Mouse (Mus musculus) heart, adult 2 months (tissue): ENCODE data around the gene Timm9. TPM values are rescaled to one million over a fixed set of nuclear protein-coding genes. Genes with fewer than 3 reads are reported as not detected.
A peak's percentile ranks its signal among the peaks of the same experiment; 100 is the strongest.
"Not testable (repeated sequence)": the region's sequence is repeated elsewhere in the genome, so short reads cannot be mapped to it uniquely, and the experiment has no call there.

ENCODE experiments used
- DNase-seq, 2 experiments: peaks; one replicate each; pipeline ENCODE4 v3.0.0; 2021
- H3K27ac ChIP-seq: fragments of 200-600 bp; 2 replicates; pipeline ENCODE4 v1.8.1; 2022
- H3K27me3 ChIP-seq: fragments of 200-500 bp; 2 replicates; pipeline ENCODE4 v1.6.1; 2012; ENCODE audit warnings: mild to moderate bottlenecking, low read length, inconsistent platforms, mixed read lengths; ENCODE audit not compliant: control insufficient read depth, insufficient read depth
- H3K36me3 ChIP-seq: fragments of 200-500 bp; 2 replicates; pipeline ENCODE4 v1.6.1; 2012; ENCODE audit warnings: low read length, inconsistent platforms; ENCODE audit not compliant: control insufficient read depth, insufficient read depth
- H3K4me1 ChIP-seq: fragments of 200-500 bp; 2 replicates; pipeline ENCODE4 v1.6.1; 2011; ENCODE audit warnings: low read length; ENCODE audit not compliant: control insufficient read depth, insufficient read depth
- H3K4me3 ChIP-seq: fragments of 200-600 bp; 2 replicates; pipeline ENCODE4 v1.8.1; 2022
- H3K79me2 ChIP-seq: fragments of 200-500 bp; replicated peaks from 2 replicates; pipeline ENCODE4 v1.6.1; 2012; ENCODE audit warnings: mild to moderate bottlenecking, inconsistent platforms, low read length, moderate library complexity, mixed read lengths; ENCODE audit not compliant: control insufficient read depth, insufficient read depth
- H3K9ac ChIP-seq: fragments of 200-500 bp; 2 replicates; pipeline ENCODE4 v1.6.1; 2012; ENCODE audit warnings: low read depth, mild to moderate bottlenecking, control low read depth, inconsistent platforms, low read length, mixed read lengths
- CTCF ChIP-seq: fragments of 200-600 bp; IDR thresholded peaks from 2 replicates; pipeline ENCODE4 v1.8.1; 2022; ENCODE audit warnings: antibody characterized with exemption, mild to moderate bottlenecking, moderate library complexity
- EP300 ChIP-seq: fragments of 200-500 bp; IDR thresholded peaks from 2 replicates; pipeline ENCODE4 v1.6.1; 2011; ENCODE audit warnings: low read depth, low read length, control low read depth; ENCODE audit not compliant: insufficient read depth
- POLR2A ChIP-seq: fragments of 200-500 bp; IDR thresholded peaks from 2 replicates; pipeline ENCODE4 v1.6.1; 2011; ENCODE audit warnings: mild to moderate bottlenecking, low read depth, low read length, control low read depth; ENCODE audit not compliant: insufficient read depth
- WGBS: fragments of 180-500 bp; shearing (Covaris S2); methylation state at CpG from one replicate; pipeline ENCODE4 v1.1.7; 2018; 5-methylcytosine and 5-hydroxymethylcytosine counted together
- intact Hi-C: fragments of 180-260 bp; cut with DNase I; formaldehyde crosslinking; loops from one replicate; pipeline ENCODE4 v1.15.1; 2025
- polyA plus RNA-seq: library from polyadenylated mRNA; depleted of rRNA; stranded (reverse); fragments of >200 nt; gene quantifications from 2 replicates; pipeline ENCODE4 v1.2.3, GENCODE M21; 2012
- total RNA-seq, 2 experiments: library from RNA; stranded (reverse); gene quantifications; 2 replicates each; pipeline ENCODE4 v1.2.3; 2021

Gene Timm9
- total and polyA plus RNA-seq, 3 experiments = 12.1 to 32.3 (median 27.4) TPM

DNA sequence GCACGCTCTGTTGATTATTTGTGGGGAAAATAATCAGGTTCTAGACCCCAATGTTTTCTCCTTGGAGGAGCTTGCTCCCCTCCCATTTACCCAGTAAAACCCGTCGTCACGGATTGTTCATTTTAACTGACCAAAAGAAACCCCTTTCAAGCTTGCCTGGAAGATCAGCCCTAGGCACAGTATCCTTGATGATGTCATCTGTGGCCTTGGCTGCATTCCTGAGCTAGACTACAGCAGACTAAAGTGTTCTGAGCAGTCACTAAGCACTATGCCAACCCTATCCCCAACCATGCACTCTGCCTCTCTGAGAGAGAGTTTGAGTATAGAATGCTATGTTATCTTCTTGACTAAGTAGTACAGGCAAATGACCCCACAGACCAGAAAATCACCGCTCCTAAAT, 20.1 kb downstream of the Timm9 start:
- Histone ChIP-seq H3K79me2 (no peaks in the 10 kb centered on the region), H3K4me3 (no peak overlapping the region), H3K27ac (no peak overlapping the region), H3K4me1 (peaks cover 5% of the 10 kb centered on the region; the same call in 1 of the 2 replicates), H3K9ac (no peak overlapping the region), H3K36me3 (no peaks in the 10 kb centered on the region), H3K27me3 (no peaks in the 10 kb centered on the region)
- no peak for DNase-seq
- 69% methylated on average over 5 of the region's 5 CpGs for WGBS
- TF ChIP-seq POLR2A (no peak), EP300 (no peak), CTCF (no peak)
- intact Hi-C loops = no loop called here

GRCm38 (mm10) chr12:71113675-71114288, 22.7 kb downstream of the Timm9 start:
- Histone ChIP-seq H3K4me1 (peaks cover 5% of the 10 kb centered on the region; the same call in 1 of the 2 replicates), H3K27ac (no peak overlapping the region), H3K9ac (no peak overlapping the region), H3K79me2 (no peaks in the 10 kb centered on the region), H3K36me3 (no peaks in the 10 kb centered on the region), H3K27me3 (no peaks in the 10 kb centered on the region), H3K4me3 (no peak overlapping the region)
- DNase-seq = peak in 1 of 2 experiments; percentile 63
- intact Hi-C loops = no loop called here
- 28% methylated on average over 12 of the region's 12 CpGs for WGBS
- TF ChIP-seq EP300 = no peak
- no peak for TF ChIP-seq CTCF
- TF ChIP-seq POLR2A = no peak

GRCm38 (mm10) chr12:71113074-71113473, 23.4 kb downstream of the Timm9 start:
- no peaks in the 10 kb centered on the region for H3K27me3 ChIP-seq
- H3K27ac ChIP-seq = no peak overlapping the region
- DNase-seq = no peak
- H3K79me2 ChIP-seq = no peaks in the 10 kb centered on the region
- TF ChIP-seq POLR2A = no peak
- WGBS = 13% methylated on average over 10 of the region's 10 CpGs
- intact Hi-C loops = no loop called here
- H3K4me3 ChIP-seq = no peak overlapping the region
- no peak overlapping the region for H3K9ac ChIP-seq
- H3K4me1 ChIP-seq = peaks cover 5% of the 10 kb centered on the region; the same call in 1 of the 2 replicates
- no peaks in the 10 kb centered on the region for H3K36me3 ChIP-seq

DNA sequence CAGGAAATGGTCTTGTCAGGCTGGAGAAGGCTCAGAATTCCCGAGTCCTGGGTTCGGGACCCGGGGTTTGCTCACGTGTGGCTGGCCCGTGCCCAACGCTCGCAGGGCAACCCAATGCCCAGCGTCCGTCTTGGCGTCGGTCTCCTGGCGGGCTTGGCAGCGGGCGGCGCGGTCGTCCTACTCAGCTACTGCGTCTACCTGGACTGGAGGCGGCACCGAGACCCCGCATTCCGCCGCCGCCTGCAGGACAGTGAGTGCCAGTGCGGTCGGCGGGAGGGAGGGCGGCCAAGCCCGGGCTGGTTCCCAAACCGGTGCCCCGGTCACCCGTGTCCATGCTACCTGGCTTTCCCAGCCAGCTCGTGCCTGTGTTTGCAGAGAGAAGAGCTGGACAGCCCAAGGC, 25.2 kb downstream of the Timm9 start, which contains the start of gene Tomm20l:
Tomm20l (plus strand) TSS at position 98 of the 400 bp plus-strand sequence.
- Histone ChIP-seq H3K27me3 (no peaks in the 10 kb centered on the region), H3K36me3 (no peaks in the 10 kb centered on the region), H3K79me2 (no peaks in the 10 kb centered on the region), H3K27ac (peak within 1 kb of the TSS; percentile 11), H3K4me1 (peaks cover 5% of the 10 kb centered on the region; the same call in 1 of the 2 replicates), H3K4me3 (peak within 1 kb of the TSS; percentile 31), H3K9ac (peak within 1 kb of the TSS; percentile 23; the same call in 1 of the 2 replicates)
- TF ChIP-seq POLR2A (no peak), CTCF (peak; percentile 67)
- DNase-seq = peak; percentile 60 to 61
- 11% methylated on average over 33 of the region's 33 CpGs for WGBS
- intact Hi-C loops = no loop called here

GRCm38 (mm10) chr12:71107216-71107771, 29.2 kb downstream of the Timm9 start:
- Histone ChIP-seq H3K4me3 (no peak overlapping the region), H3K79me2 (no peaks in the 10 kb centered on the region), H3K36me3 (no peaks in the 10 kb centered on the region), H3K9ac (no peak overlapping the region), H3K4me1 (no peaks in the 10 kb centered on the region), H3K27ac (no peak overlapping the region), H3K27me3 (no peaks in the 10 kb centered on the region)
- intact Hi-C loops = no loop called here
- TF ChIP-seq CTCF (no peak), POLR2A (no peak), EP300 (no peak)
- DNase-seq = no peak
- 85% methylated on average over 6 of the region's 6 CpGs for WGBS

- H3K4me1 ChIP-seq, H3K4me3 ChIP-seq, H3K9ac ChIP-seq, intact Hi-C loops, H3K36me3 ChIP-seq, DNase-seq, H3K27me3 ChIP-seq, H3K27ac ChIP-seq, H3K79me2 ChIP-seq: not testable (repeated sequence)
- 72% methylated on average over 4 of the region's 4 CpGs for WGBS
Observed at GRCm38 (mm10) chr12:71104275-71104674, 32.2 kb downstream of the Timm9 start.
